Mouse (Mus musculus) heart, adult 2 months (tissue): ENCODE measurements around the gene Grxcr1.

Experiments
- CTCF ChIP-seq: fragments of 200-600 bp; IDR thresholded peaks from 2 replicates; pipeline ENCODE4 v1.8.1; 2022; ENCODE audit warnings: antibody characterized with exemption, mild to moderate bottlenecking, moderate library complexity
- POLR2A ChIP-seq: fragments of 200-500 bp; IDR thresholded peaks from 2 replicates; pipeline ENCODE4 v1.6.1; 2011; ENCODE audit warnings: mild to moderate bottlenecking, low read depth, low read length, control low read depth; ENCODE audit not compliant: insufficient read depth

- TF ChIP-seq CTCF (no peak), POLR2A (no peak)
These were observed 4.8 kb upstream of the Grxcr1 start for GRCm38 (mm10) chr5:68026658-68027422.
